Mouse (Mus musculus) heart, adult 8-10 months (tissue): ENCODE data around the gene Ccdc102a. TPM values are rescaled to one million over a fixed set of nuclear protein-coding genes. Genes with fewer than 3 reads are reported as not detected.
A peak's percentile ranks its signal among the peaks of the same experiment; 100 is the strongest.

ENCODE experiments used
- DNase-seq: peaks from one replicate; pipeline ENCODE4 v3.0.0; 2022; ENCODE audit warnings: low spot score
- total RNA-seq, 4 experiments: library from RNA; stranded (reverse); gene quantifications; 2 replicates each; pipeline ENCODE4 v1.2.4; 2022

Gene Ccdc102a
- 1 to 10 TPM; 3.0 to 5.7 (median 4.4) TPM for total RNA-seq

DNA sequence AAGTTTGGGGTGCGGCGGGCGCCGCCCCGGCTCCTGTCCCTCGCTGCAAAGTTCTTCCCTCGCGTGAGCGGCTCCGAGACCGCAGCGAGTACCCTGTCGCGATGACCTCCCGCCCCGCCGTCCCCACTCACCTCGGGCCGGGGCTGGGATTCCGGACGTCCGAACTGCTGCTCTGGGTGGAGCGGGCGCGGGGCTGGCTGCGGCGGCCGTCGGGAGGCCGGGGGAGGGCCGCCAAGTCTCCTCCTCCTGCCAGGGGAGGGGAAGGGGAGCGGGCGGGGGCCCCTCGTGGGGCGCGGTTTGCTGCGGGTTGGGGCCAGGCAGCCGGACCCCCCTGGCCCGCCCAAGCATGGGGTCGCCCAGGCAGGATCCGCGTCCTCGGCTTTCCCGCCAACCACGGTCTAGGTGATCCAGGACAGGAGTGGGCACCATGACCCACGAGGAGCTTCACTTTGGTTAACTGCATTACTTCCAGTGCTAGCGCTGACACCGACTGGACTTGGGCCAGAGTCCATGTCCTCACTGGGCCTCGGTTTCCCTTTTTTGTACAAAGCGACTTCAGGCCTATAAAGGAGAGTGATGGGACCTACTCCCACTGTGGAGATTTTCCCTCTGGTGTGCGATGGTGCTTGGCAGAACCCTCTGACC is at the start of gene Ccdc102a:
Ccdc102a (minus strand) TSS at position 248 of the 645 bp plus-strand sequence.
- DNase-seq: peak; percentile 37

DNA sequence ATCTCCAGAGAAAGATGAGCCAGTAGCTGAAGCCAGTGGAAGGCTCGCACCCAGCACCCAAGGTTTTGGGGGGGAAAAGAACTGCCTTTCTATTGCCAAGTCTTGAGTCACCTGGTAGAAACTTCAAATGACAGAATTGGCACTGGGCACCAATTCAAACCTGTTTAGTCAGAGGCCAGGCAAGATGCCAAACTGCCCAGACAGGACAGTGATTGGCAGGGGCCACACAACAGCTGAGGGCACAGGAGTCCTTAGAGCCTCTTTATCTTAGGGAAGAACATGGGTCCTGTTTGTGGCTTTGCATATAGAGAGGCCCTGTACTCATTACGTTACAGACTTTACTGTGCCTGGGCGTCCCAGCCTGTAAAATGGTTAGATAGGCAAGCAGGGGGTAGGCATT is 49.7 kb upstream of the Ccdc102a start:
- peak; percentile 42 for DNase-seq

DNA sequence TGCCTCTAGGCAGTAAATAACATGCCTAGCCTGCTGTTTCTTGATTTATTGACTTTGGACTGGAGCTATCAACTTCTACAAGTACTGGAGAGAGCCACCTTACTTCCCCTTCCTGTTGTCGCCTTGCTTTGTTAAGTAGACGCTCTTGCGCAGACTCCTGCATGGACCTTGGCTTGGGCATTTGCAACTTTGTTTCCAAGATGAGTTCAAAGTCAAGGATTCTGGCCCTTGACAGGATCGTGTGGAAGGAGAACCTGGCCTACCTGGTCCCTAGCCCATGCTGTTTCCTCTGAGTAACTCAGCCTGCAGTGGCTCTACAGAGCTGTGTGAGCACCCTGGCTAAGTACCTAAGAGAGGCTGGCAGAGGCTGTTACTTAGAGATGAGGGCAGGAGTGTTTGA is 49.2 kb upstream of the Ccdc102a start:
- DNase-seq: no peak

DNA sequence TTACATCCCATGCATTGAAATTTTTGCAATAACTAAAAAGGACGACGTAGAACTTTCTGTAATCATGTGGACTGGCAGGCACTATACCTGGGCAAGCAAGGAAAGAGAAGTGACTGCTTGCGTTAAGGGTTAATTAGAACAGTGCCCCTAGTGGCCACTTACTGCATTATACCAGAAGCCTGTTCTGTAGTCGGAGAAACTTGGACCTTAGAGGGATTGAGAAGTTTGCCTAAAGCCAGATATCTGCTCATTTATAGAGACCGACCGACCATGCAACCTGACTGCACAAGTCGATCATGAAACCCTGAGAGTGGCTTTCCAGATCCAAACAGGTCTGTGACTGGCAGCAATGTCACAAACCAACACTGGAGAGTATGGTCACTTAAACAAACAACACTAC is 48.7 kb upstream of the Ccdc102a start:
- no peak for DNase-seq

DNA sequence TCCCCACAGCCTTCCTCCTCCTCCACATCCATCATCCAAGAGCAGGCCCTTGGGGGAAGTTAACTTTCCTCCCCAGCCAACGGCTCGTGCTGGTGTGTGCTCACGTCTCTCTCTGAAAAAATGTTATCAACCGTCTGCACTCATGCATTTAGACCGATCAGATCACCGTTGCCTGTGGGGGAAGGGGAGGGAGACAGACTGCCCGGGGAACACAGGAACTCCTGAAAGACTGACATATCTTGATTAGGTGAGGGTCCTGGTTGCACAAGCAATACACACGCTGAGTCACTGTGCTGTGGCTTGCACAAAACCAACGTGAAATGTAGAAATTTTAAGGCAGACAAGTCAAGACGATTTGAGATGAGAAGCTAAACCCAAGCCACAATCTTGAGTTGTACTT is 46.9 kb upstream of the Ccdc102a start:
- no peak for DNase-seq

DNA sequence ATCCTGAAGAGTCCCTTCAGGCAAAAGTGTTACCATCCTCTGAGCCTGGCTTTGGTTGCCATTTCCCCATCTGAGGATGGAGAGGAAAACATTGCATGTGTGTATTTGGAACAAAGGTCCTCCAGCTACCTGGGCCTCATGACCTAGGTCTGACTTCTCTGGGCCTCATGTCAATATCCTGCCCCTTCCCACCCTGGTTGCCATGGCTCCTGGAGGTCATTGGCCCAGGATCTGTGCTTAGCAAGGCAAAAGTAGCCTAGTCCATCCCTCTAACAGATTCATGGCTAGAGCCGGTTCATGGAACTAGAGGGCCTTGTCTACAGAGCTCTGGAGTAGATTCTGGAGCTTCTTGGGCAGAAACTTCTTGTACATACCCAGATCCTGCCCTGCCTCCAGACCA is 44.3 kb upstream of the Ccdc102a start:
- DNase-seq: no peak

DNA sequence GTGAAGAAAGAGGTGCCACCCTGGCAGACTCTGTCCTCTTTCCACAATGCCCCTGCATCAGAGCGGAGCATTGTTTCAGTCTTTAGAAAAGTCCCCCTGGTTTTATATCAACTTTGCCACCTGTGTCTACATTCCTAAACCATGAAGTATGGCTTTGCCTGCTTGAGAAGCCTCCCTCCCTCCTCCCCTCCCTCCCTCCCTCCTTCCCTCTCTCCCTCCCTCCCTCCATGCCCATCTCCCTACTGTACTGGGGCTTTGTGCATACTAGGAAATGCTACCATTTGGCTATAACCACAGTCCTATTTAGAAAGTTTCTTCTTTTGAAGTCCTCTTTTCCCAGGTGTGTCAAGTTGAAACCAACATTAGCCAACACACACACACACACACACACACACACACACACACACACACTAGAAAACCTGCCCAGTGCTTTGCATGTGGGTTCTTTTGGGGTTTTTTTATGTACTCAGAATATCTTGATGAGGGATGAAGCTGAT is 38.2 kb upstream of the Ccdc102a start:
- no peak for DNase-seq

DNA sequence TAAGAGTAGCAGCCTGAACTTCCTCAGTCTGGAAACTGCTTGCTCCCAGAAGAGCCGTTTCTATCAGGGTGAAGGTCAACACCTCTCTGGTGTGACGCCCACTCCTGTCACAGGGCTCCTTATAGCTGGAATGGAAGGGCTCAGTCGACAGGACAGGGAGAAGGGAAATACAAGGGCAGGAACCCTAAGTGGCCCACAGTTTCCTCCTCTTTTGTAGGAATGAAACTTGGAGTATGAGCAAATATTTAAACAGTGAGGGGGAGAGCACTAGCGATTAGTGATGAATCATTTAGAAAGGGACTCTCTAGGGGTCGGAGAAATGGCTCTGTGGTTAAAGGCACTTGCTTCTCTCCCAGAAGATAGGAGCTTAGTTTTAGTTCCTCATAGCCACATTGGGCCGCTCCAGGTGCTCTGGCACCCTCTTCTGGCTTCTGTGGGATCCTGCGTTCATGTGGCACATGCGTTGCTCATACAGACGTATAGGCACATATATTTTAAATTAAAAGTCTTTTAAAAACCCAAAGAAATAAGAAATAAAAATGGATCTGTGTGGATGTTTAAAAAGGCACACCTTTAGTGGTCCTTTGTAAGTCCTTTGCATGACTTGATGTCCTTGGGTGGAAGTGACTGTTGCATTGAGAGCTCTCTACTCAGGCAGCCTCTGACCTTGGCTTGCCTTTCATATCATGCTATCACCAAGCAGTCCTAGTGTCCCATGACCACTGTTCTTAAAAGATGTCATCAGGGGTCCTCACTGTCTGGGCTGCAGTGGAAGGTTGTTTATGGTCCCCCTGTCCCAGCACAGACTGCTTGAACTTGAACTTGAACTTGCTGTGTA is 37.2 kb upstream of the Ccdc102a start:
- DNase-seq: peak; percentile 28

DNA sequence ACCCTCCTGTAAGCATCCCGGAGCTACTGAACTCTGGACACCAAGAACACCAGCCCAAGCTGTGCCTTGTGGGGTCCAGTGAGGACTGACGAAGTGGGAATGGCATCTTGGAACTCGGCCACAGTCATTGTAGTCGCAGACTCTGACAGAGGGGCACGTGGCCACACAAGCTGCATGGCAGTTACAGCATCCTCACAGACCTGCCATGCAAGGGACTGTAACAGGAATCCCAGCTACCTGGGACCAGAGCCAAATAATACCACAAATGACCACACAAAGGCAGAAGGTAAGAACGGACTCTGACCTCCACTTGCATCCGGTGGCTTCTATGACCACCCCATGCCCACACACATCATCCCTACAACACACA is 36.5 kb upstream of the Ccdc102a start:
- no peak for DNase-seq

DNA sequence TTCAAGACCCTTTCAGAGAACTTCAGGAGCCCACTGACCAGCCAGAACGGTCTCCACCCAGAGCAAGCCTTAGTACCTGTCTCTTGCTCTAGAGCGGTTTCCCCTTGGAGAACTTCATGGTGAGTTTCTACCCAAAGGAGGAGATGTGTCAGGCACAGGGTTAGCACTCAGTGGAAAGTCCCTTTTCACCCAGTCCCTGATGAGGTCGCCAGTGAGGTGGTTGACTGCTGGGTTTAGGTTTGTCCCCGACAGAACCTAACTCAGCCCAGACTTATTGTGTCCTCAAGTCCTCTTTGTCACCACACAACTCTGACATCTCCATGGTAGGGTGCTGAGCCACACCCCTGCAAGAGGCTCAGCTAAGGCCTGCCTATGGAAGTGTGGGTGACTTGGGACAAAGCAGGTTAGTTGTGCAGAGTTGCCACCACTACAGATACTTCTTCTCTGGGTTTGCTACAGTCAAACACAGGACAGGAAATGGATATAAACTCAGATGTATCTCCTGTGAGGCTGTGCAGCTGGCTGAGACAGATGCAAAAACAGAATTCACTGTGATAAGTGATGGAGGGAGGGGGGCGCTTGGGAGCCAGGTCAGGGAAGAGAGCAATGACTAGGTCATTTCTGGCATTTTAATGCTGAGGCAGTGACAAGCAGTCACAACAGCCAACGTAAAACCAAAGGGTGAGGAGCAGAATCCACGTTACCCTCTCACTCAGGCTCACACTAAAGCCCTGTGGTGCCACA is 35.9 kb upstream of the Ccdc102a start:
- no peak for DNase-seq

DNA sequence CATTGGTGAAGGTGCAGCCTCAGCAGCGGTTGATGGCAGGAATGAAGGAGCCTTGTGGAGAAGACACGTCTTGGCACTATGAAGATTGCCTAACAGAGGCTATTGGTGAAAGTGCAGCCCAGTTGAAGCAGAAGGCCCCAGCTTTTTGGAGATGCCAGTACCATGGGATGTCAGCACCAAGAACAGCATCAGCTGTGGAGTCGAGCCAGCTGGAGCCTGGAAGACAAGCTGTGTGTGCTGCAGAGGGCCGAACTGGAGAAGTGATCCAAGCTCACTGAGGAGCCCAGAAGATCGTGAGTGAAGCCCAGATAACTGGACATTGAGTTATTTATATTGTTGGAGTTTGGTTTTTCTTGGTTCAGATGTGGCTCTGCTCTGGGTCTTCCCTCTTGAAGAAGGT is 34.2 kb upstream of the Ccdc102a start:
- no peak for DNase-seq

DNA sequence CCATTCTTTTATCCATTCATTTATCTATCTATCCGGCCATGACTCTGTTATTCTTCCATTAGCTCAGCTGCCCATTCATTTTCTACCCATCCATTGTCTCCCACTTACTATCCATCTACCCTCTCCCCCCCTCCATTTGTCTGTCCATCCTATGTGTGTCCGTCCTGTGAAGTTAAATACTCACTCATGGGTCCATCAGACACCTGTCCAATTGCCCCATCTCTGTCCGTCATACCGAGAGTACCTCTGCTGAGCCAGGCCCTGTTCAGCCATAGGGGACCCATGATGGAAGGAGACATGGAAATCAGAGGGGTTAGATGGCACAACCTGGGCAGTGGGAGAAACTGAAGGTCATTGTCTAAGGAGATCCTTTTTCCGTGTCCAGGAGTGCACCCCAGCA is 32.6 kb upstream of the Ccdc102a start:
- no peak for DNase-seq

DNA sequence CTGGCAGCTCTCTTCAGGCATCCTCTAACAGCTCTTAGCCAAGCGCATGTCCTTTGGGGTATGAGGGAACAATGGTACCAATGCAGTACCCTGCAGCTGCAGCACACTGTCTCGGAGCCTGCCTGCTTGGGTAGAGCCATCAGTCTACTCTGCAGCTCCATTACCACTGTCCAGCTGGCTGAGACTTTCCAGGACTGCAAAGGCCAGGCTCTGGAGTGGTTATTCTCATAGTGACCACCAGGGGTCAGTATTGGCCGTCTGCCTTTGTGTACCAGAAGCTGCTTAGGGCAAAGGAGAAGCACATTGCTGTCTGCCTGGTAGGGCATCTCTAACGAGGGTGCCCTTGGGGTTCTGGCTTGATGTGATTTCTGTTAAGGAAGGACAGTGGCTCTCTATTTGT is 32.1 kb upstream of the Ccdc102a start:
- DNase-seq: peak; percentile 77

DNA sequence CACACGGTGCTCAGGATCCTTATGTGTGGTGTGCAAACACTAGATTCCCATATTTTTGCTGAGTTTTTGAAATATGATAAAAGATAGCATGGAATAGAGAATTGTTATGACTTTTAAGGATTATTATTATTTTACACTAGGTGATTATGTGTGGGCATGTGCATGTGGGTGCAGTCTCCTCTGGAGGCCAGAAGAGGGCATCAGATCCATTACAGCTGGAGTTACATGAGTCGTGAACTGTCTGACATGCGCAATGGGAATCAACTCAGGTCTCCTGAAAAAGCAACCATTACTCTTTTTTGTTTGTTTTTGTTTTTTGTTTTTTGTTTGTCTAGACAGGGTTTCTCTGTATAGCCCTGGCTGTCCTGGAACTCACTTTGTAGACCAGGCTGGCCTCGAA is 31.1 kb upstream of the Ccdc102a start:
- no peak for DNase-seq

DNA sequence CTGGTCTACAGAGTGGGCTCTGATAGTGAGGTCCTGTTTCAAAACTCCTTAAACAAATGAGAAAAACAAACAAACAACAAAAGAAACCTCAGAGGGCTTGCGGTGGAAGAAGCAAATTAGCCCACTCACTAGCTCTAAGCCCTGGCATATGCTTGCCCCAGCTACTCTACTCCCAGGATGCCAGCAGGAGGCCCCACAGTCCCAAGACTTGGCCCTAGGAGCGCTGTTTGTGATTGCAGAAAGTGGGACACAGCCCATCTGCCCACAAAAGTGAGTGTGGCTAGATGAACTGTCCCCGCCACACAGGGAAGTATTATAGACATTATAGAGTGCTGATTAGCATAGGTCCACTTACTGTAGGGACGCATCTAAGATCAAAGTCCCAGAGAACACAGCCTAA is 30.5 kb upstream of the Ccdc102a start:
- no peak for DNase-seq

DNA sequence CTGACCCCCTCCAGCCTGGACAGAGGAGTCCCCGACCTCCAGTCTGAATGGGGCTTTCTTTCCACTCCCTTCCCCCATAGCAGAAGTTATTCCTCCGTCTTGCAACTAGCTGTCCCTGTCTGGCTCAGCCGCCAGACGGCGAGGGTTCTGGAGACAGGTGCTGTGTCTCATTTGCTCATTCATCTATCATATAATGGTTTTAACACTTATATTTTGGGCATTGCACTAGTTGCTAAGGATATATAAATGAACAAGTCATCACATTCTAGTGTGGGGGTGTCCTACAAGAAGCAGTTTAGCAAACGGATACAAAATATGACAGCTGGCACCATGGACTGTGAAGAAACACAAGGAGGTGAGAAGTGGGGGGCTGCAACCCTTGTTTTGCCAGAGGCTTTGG is 27.3 kb upstream of the Ccdc102a start:
- DNase-seq: no peak

DNA sequence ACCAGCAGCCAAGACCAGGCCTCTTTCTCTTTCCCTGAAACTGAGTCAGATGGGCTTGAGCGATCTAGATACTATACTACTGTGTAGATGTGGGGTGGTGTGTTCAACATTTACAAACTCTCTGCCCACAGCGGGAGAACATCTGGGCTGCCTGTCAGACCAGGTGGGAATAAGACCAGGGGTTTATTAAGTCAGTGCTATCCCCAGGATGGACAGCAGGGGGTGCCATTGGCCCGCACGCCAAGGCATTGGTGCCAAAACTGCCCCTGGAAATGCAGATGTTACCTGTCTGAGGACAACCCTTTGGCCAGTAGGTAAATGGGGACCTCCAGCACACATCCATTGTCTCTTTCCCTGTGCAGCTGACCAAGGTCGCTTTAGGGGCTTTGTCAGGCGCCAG is 24.7 kb upstream of the Ccdc102a start:
- peak; percentile 63 for DNase-seq

DNA sequence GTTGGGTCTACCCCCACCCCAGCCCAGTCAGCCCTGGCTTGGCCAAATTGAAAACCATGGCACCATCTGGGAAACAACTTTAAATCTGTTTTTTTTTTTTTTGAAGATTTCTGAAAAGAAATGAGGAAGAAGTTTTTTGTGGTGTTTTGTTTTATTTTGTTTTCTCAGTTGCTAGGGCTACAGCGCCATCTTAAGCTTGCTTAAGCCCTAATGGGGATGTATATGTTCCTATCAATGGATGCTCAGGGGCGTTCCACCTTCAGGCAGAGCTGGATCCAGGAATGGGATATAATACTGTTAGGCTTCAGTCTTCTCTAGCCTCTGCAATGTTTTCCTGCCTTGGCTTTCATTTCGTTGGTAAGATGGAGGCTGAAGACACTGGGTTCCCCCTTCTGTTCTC is 17.3 kb upstream of the Ccdc102a start:
- DNase-seq: no peak

DNA sequence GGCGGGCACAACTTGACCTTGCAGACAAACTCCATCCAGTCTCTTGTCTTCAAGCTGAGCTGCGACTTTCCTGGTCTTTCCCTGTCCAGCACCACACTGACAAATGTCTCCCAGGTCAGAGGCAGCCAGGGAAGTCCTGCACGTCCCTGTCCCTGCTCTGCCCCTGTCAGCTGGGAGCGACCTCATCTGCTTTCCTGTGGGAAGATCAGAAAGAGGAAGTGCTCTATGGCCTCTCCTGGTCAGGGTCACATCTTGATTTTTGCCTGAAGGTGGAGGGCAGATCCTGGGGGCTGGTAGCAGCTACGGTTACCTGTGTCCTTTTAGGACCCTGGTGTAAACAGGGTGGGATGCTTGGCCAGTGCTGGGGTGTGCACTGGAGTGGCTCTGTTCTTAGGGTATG is 16.0 kb upstream of the Ccdc102a start:
- no peak for DNase-seq

DNA sequence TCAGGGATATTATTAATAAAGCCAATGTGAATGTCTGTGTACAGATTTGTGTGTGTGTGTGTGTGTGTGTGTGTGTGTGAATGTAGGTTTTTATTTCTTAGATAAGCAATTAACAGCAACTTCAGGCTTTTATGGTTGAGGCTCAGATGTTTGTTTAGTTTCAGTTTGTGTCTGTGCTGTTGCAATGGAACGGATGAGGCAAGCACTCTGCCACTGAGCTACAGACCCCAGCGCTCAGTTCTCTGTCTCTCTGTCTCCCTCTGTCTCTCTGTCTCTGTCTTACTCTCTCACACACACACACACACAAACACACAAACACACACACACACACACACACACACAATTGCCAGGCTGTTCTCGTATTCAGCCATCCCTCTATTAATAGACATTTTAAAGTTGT is 10.3 kb upstream of the Ccdc102a start:
- DNase-seq: no peak

DNA sequence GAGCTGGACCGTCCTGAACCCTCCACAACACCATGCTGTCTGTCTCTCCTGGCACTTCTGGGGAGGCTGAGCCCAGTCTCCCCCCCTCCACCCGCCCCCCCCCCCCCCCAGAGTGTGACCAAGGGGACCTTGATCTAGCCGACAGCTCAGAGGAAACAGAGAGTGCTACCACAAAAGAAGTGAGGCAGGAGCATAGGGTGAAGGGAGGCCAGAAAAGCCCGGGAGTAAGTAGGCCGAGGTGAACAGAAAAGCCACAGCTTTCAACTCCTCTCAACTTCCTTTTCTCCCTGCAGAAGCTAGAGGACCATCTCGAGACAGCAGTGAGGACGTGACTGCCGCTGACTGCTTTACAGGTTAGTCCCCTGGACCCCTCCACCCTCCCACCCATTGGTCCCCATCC is 5.5 kb upstream of the Ccdc102a start, which contains the start of gene Adgrg5:
Adgrg5 (plus strand) TSS at position 290 of the 400 bp plus-strand sequence.
- DNase-seq: no peak

DNA sequence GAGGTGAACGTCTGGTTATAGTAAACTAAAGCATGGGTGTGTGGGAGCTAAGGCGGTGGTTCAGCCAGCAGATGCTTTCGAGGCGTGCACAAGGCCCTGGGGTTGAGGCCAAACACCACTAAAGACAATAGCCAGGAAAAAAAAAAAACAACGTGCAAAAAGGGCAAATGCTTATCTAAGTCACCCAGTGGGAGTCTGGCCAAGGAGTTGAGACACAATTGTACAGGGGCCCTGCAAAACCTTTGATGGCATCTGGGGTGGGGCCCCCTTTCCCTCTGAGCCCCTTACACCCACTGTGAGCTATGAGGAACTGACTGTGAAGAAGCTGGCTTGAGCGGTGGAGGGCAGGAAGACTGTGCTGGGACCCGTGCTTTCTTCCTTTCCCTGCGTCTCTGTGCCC is 4.7 kb upstream of the Ccdc102a start:
- DNase-seq: peak; percentile 25
